18 mouse cellular contexts compared by ENCODE assay signal in the genomic region with DNA sequence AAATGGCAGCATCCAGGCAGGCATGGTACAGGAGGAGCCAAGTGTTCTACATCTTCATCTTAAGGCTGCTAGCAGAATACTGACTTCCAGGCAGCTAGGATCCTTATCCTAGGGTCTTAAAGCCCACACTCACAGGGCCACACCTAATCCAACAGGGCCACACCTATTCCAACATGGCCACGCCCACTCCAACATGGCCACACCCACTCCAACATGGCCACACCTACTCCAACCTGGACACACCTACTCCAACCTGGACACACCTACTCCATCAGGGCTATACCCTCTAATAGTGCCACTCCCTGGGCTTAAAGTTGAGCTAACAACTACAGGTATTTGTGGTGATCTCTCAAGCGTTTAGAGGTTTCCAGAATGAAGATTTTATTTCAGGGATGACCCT. TPM values are rescaled to one million over a fixed set of nuclear protein-coding genes. Genes with fewer than 3 reads are reported as not detected.
DNase-seq lines count a peak whose midpoint lies in the region; ATAC-seq and TF ChIP-seq lines count a peak whose summit lies in the region.
"Had no signal": no experiment of that assay in that cellular context is flagged by ENCODE, and none has a peak within 500 bp of the region (broad histone marks: within the 10 kb centered on the region; RNA-seq: fewer than 3 reads in every experiment).

No protein-coding gene starts in this region.

- no peak for DNase-seq in heart, postnatal 14 days
- DNase-seq in CH12.LX (ENCODE audit: extremely low read depth): peak; percentile 49
- peak; percentile 57 for DNase-seq in ZHBTc4 (ENCODE audit: low read depth, low spot score)
- DNase-seq in splenic B cell, adult 2 months (ENCODE audit: low read depth, low spot score): peak; percentile 32
- no peak for DNase-seq in left cerebral cortex, adult 18-20 months (ENCODE audit: low spot score in 2 of 2)
- no peak for DNase-seq in right cerebral cortex, adult 2 months (ENCODE audit: low spot score in 2 of 2)
- DNase-seq: cerebellum, adult 2 months had no signal

- peak; percentile 23; the same call in 1 of the 2 replicates for TF ChIP-seq POLR2A in CH12.LX (IDR thresholded peaks at IDR 0.05; ENCODE audit: low read depth, low read length)

- H3K27ac ChIP-seq in heart, embryonic 16.5 days (ENCODE audit: low read length): peak overlapping the region; percentile 36; the same call in 1 of the 2 replicates
- no peak overlapping the region for H3K27ac ChIP-seq in CH12.LX (ENCODE audit: insufficient read depth, low read depth)
- H3K27ac ChIP-seq: embryonic facial prominence, embryonic 15.5 days; gastrocnemius, adult 2 months; kidney, embryonic 15.5 days; limb, embryonic 12.5 days had no signal

- no peak for TF ChIP-seq RAD21 in CH12.LX (IDR thresholded peaks at IDR 0.05; ENCODE audit: low read depth, low read length)

- no peak overlapping the region for H3K9ac ChIP-seq in heart, embryonic 16.5 days (ENCODE audit: low read length)
- no peak overlapping the region for H3K9ac ChIP-seq in CH12.LX (ENCODE audit: insufficient read depth, low read depth)
- H3K9ac ChIP-seq: embryonic facial prominence, embryonic 15.5 days; kidney, embryonic 15.5 days; limb, embryonic 12.5 days had no signal

- no peak for TF ChIP-seq EP300 in CH12.LX (IDR thresholded peaks at IDR 0.05; ENCODE audit: low read length)

- in situ Hi-C loops in CH12.LX (cut with MboI; ENCODE audit: low pct_ligation_motif_present, low pct_unique_long_range_greater_than_20kb, low sequenced_read_pairs): loop anchor here (5.0 to 25.0 kb wide), 5 partner anchors 97 to 757 kb away; partner anchors contain the start of gene 2410004B18Rik

- H3K9me3 ChIP-seq in heart, embryonic 16.5 days (replicated peaks; ENCODE audit: control insufficient read depth, low read length): no peaks in the 10 kb centered on the region
- no peaks in the 10 kb centered on the region for H3K9me3 ChIP-seq in CH12.LX (replicated peaks; ENCODE audit: low read length)
- H3K9me3 ChIP-seq: embryonic facial prominence, embryonic 15.5 days; kidney, embryonic 15.5 days; limb, embryonic 12.5 days had no signal

- ATAC-seq in heart, embryonic 16.5 days (replicated peaks; ENCODE audit: extremely low read depth, insufficient read depth, low FRiP score): no peak
- ATAC-seq: activated CD4-positive, CD25-positive, alpha-beta regulatory T cell, adult 4 months; hindbrain, embryonic 16.5 days; intestine, postnatal 0 days had no signal

- dilution Hi-C loops in CH12.LX (cut with MboI; ENCODE audit: extremely low pct_ligation_motif_present, extremely low pct_unique_long_range_greater_than_20kb, low sequenced_read_pairs): loop anchor here (25.0 kb wide), 1 partner anchor 107 kb away; no protein-coding TSS in a partner anchor

- H3K36me3 ChIP-seq in heart, embryonic 16.5 days (ENCODE audit: control insufficient read depth, insufficient read depth): no peaks in the 10 kb centered on the region
- H3K36me3 ChIP-seq in CH12.LX (replicated peaks in 1 of 2; ENCODE audit: control insufficient read depth in 1 of 2, insufficient read depth in 1 of 2, low read length in 1 of 2): peaks cover 76 to 94% of the 10 kb centered on the region in 2 experiments
- peaks cover 2% of the 10 kb centered on the region for H3K36me3 ChIP-seq in splenic B cell, adult 2 months (ENCODE audit: control insufficient read depth, insufficient read depth, low read length, poor library complexity, severe bottlenecking)
- H3K36me3 ChIP-seq: embryonic facial prominence, embryonic 15.5 days; kidney, embryonic 15.5 days; limb, embryonic 12.5 days had no signal

- no peak overlapping the region for H3K4me2 ChIP-seq in heart, embryonic 16.5 days (ENCODE audit: low read depth, low read length)
- H3K4me2 ChIP-seq in CH12.LX (ENCODE audit: insufficient read depth, low read depth, poor library complexity, severe bottlenecking): no peak overlapping the region
- H3K4me2 ChIP-seq: embryonic facial prominence, embryonic 15.5 days; kidney, embryonic 15.5 days; limb, embryonic 12.5 days had no signal

- H3K79me2 ChIP-seq in CH12.LX (replicated peaks; ENCODE audit: control insufficient read depth, extremely low read depth, insufficient read depth, poor library complexity, severe bottlenecking): no peaks in the 10 kb centered on the region

- no peaks in the 10 kb centered on the region for H3K27me3 ChIP-seq in heart, embryonic 16.5 days (ENCODE audit: control insufficient read depth, insufficient read depth, low read length)
- no peaks in the 10 kb centered on the region for H3K27me3 ChIP-seq in CH12.LX (replicated peaks)
- no peaks in the 10 kb centered on the region for H3K27me3 ChIP-seq in splenic B cell, adult 2 months (ENCODE audit: control insufficient read depth, insufficient read depth, low read length, poor library complexity, severe bottlenecking)
- H3K27me3 ChIP-seq: embryonic facial prominence, embryonic 15.5 days; kidney, embryonic 15.5 days had no signal

- H3K4me1 ChIP-seq in heart, embryonic 16.5 days (ENCODE audit: control insufficient read depth, insufficient read depth, low read length): peaks cover 20% of the 10 kb centered on the region
- H3K4me1 ChIP-seq in CH12.LX (ENCODE audit: control insufficient read depth in 1 of 2, insufficient read depth in 2 of 2): peaks cover 5 to 14% of the 10 kb centered on the region in 2 experiments; a peak in 3 of 4 replicates
- H3K4me1 ChIP-seq: embryonic facial prominence, embryonic 15.5 days; limb, embryonic 12.5 days had no signal

- 50% methylated on average over 2 of the region's 2 CpGs for WGBS in heart, embryonic 16.5 days

- no peak overlapping the region for H3K4me3 ChIP-seq in heart, embryonic 16.5 days (ENCODE audit: low read length)
- H3K4me3 ChIP-seq in CH12.LX (replicated peaks in 1 of 3; ENCODE audit: low read depth in 2 of 3, low read length in 2 of 3, poor library complexity in 1 of 3): no peak overlapping the region
- H3K4me3 ChIP-seq: embryonic facial prominence, embryonic 15.5 days; gastrocnemius, adult 2 months; kidney, embryonic 15.5 days; limb, embryonic 12.5 days had no signal

- intact Hi-C loops in heart, postnatal 14 days (cut with DNase I): loop anchor here (10.0 kb wide), 1 partner anchor 734 kb away; no protein-coding TSS in a partner anchor

- TF ChIP-seq CTCF in CH12.LX (conservative IDR thresholded peaks at IDR 0.05 in 1 of 2, IDR thresholded peaks at IDR 0.05 in 1 of 2; ENCODE audit: low read depth in 2 of 2, low read length in 2 of 2): no peak

TF ChIP-seq in CH12.LX, 34 proteins besides CTCF, POLR2A, EP300 and RAD21:
- no peak for TF ChIP-seq ZKSCAN1 (IDR thresholded peaks at IDR 0.05; ENCODE audit: borderline replicate concordance, low read depth, low read length)
- no peak for TF ChIP-seq RCOR1 (conservative IDR thresholded peaks at IDR 0.05; ENCODE audit: low read depth, low read length)
- no peak for TF ChIP-seq BHLHE40 (IDR thresholded peaks at IDR 0.05; ENCODE audit: low read depth, low read length)
- TF ChIP-seq ETS1 (conservative IDR thresholded peaks at IDR 0.05; ENCODE audit: low read depth, low read length): no peak
- TF ChIP-seq PAX5 (IDR thresholded peaks at IDR 0.05; ENCODE audit: low read length): no peak
- TF ChIP-seq CHD1 (IDR thresholded peaks at IDR 0.05; ENCODE audit: low read depth, low read length): no peak
- TF ChIP-seq E2F4 (IDR thresholded peaks at IDR 0.05; ENCODE audit: insufficient replicate concordance, low read depth, low read length): no peak
- TF ChIP-seq GABPA (IDR thresholded peaks at IDR 0.05; ENCODE audit: insufficient replicate concordance, low read depth, low read length): no peak
- TF ChIP-seq KAT2A (IDR thresholded peaks at IDR 0.05; ENCODE audit: insufficient replicate concordance, low read length): no peak
- TF ChIP-seq JUND (conservative IDR thresholded peaks at IDR 0.05; ENCODE audit: low read depth, low read length): no peak
- no peak for TF ChIP-seq ZC3H11A (IDR thresholded peaks at IDR 0.05; ENCODE audit: low read depth, low read length)
- no peak for TF ChIP-seq UBTF (IDR thresholded peaks at IDR 0.05; ENCODE audit: low read depth, low read length)
- no peak for TF ChIP-seq MYC (IDR thresholded peaks at IDR 0.05; ENCODE audit: low read depth, low read length)
- TF ChIP-seq TCF12 (IDR thresholded peaks at IDR 0.05; ENCODE audit: low read depth, low read length): no peak
- no peak for TF ChIP-seq ZNF384 (IDR thresholded peaks at IDR 0.05; ENCODE audit: low read depth, low read length)
- TF ChIP-seq IRF4 (IDR thresholded peaks at IDR 0.05; ENCODE audit: low read depth, low read length): no peak

RNA-seq across cellular contexts. Expression of gene Mcoln2, which starts 30.7 kb away (rescaled TPM):
- polyA plus RNA-seq in heart, embryonic 16.5 days (2015; fragmentation: Nextera tagmentation; extraction: Ambion mirVana): 0.97 and 3.2 TPM in 2 replicates
- total RNA-seq in heart, postnatal 14 days (2021): under 1 TPM; 0.12 to 0.29 TPM
- total RNA-seq in CH12.LX (2012; rRNA removed) (32.0 and 43.8 TPM in 2 replicates), CH12.LX (2014; rRNA removed) (31.0 and 35.8 TPM in 2 replicates)
- polyA plus RNA-seq in CH12.LX (2012; ENCODE audit: insufficient read length, low read depth): 34.9 and 35.1 TPM in 2 replicates
- total RNA-seq in left cerebral cortex, adult 18-20 months (2021): not detected
- total RNA-seq: layer of hippocampus, postnatal 10 days had no signal
- polyA plus RNA-seq: neural tube, embryonic 14.5 days had no signal

RNA-seq across cellular contexts. Expression of gene Lpar3, which starts 40.4 kb away (rescaled TPM):
- polyA plus RNA-seq in heart, embryonic 16.5 days (2015; fragmentation: Nextera tagmentation; extraction: Ambion mirVana): 36.0 and 43.7 TPM in 2 replicates
- 1 to 10 TPM; 1.0 to 1.1 TPM for total RNA-seq in heart, postnatal 14 days (2021)
- total RNA-seq in CH12.LX (2012; rRNA removed) (not detected in 2 replicates), CH12.LX (2014; rRNA removed) (not detected in 2 replicates)
- not detected in 2 replicates for polyA plus RNA-seq in CH12.LX (2012; ENCODE audit: insufficient read length, low read depth)
- total RNA-seq in left cerebral cortex, adult 18-20 months (2021): under 1 TPM; 0.28 to 0.40 TPM
- total RNA-seq: megakaryocyte, adult 5-6 weeks had no signal
- polyA plus RNA-seq: activated CD4-positive, CD25-positive, alpha-beta regulatory T cell, adult 4 months had no signal

Comparison
In these comparisons a context has a peak if more than half of its experiments do, and no peak if none do; other contexts are left out.
1. DNase-seq: peak in CH12.LX (single experiment), ZHBTc4 (single experiment) and splenic B cell, adult 2 months (single experiment); none in heart, postnatal 14 days (0 of 2), left cerebral cortex, adult 18-20 months (0 of 2) and right cerebral cortex, adult 2 months (0 of 2).
2. RNA of gene Mcoln2, which starts 30.7 kb away (total RNA-seq): 31.0 to 43.8 TPM in CH12.LX; 0.12 to 0.29 TPM in heart, postnatal 14 days and not detected in left cerebral cortex, adult 18-20 months; every median in the first group is over 10 times any median in the second.